Mouse (Mus musculus) central nervous system, embryonic 18 days (tissue): Measurements from ENCODE around the gene Arrdc1. TPM values are rescaled to one million over a fixed set of nuclear protein-coding genes. Genes with fewer than 3 reads are reported as not detected.

Experiments
- polyA plus RNA-seq: library from polyadenylated mRNA; depleted of rRNA; stranded (reverse); fragments of >200 nt; gene quantifications from 2 replicates; pipeline ENCODE4 v1.2.3, GENCODE M21; 2012; rRNA removed

Gene Arrdc1
- 92.5 and 98.4 TPM in 2 replicates for polyA plus RNA-seq

GRCm38 (mm10) chr2:24935057-24935796 is at the start of gene Arrdc1:
Gene Arrdc1, minus strand, starts transcription at chr2:24935252.

GRCm38 (mm10) chr2:24975704-24976297 is 40.7 kb upstream of the Arrdc1 start, which contains the start of gene Pnpla7:
Gene Pnpla7, plus strand, starts transcription at chr2:24976033.

GRCm38 (mm10) chr2:24974906-24975703 is 40.1 kb upstream of the Arrdc1 start, which contains the start of gene Mrpl41:
Gene Mrpl41, minus strand, starts transcription at chr2:24975098.

GRCm38 (mm10) chr2:24962304-24963000 is 27.4 kb upstream of the Arrdc1 start, which contains the start of gene Dph7:
Gene Dph7, plus strand, starts transcription at chr2:24962400.

GRCm38 (mm10) chr2:24949421-24950188 is 14.6 kb upstream of the Arrdc1 start, which contains the start of gene Zmynd19:
Gene Zmynd19, plus strand, starts transcription at chr2:24949792.

GRCm38 (mm10) chr2:24918930-24919838 is 15.9 kb downstream of the Arrdc1 start, which contains the start of gene Ehmt1:
Gene Ehmt1, minus strand, starts transcription at chr2:24919614.

Other genes with a start within 250 kb of the Arrdc1 start
- gene Cacna1b, start 172.1 kb downstream of the Arrdc1 start, polyA plus RNA-seq, result 68.4 and 80.1 TPM in 2 replicates
- 105 and 109 TPM in 2 replicates for gene Ehmt1, start 15.6 kb downstream of the Arrdc1 start, polyA plus RNA-seq
- 45.3 and 47.1 TPM in 2 replicates for gene Zmynd19, start 14.5 kb upstream of the Arrdc1 start, polyA plus RNA-seq
- 41.9 and 44.1 TPM in 2 replicates for gene Dph7, start 27.1 kb upstream of the Arrdc1 start, polyA plus RNA-seq
- gene Mrpl41, start 39.8 kb upstream of the Arrdc1 start, polyA plus RNA-seq, result 98.6 and 112 TPM in 2 replicates
- gene Pnpla7, start 40.8 kb upstream of the Arrdc1 start, polyA plus RNA-seq, result 4.7 and 5.0 TPM in 2 replicates
- gene Nsmf, start 119.1 kb upstream of the Arrdc1 start, polyA plus RNA-seq, result 253 and 267 TPM in 2 replicates
- gene Entpd8, start 145.1 kb upstream of the Arrdc1 start, polyA plus RNA-seq, result 0.16 and 0.28 TPM in 2 replicates
- gene Noxa1, start 159.9 kb upstream of the Arrdc1 start, polyA plus RNA-seq, result 0.07 TPM in 1 of 2 replicates, not detected in the other
- 26.0 and 28.6 TPM in 2 replicates for gene Nrarp, start 245.5 kb upstream of the Arrdc1 start, polyA plus RNA-seq